Mouse (Mus musculus): Measurements from ENCODE around the gene Gm20388. TPM values are rescaled to one million over a fixed set of nuclear protein-coding genes. Genes with fewer than 3 reads are reported as not detected.

Gene Gm20388
- polyA plus RNA-seq, 1 experiment from 2014 or later: not detected

- Histone ChIP-seq H3K9ac (no peak overlapping the region), H3K36me3 (peaks cover 100% of the 10 kb centered on the region), H3K4me1 (no peaks in the 10 kb centered on the region), H3K27me3 (replicated peaks) (no peaks in the 10 kb centered on the region), H3K4me3 (no peak overlapping the region), H3K27ac (replicated peaks) (no peak overlapping the region), H3K9me3 (no peaks in the 10 kb centered on the region), H3K4me2 (no peak overlapping the region)
- 73% methylated on average over 3 of the region's 3 CpGs for WGBS
- no peak for ATAC-seq (ENCODE audit: extremely low read depth, insufficient number of reproducible peaks, low FRiP score, low TSS enrichment)
Measured at GRCm38 (mm10) chr8:123387041-123387440, 3476.4 kb downstream of the Gm20388 start.

- Histone ChIP-seq H3K9me3 (no peaks in the 10 kb centered on the region), H3K4me1 (no peaks in the 10 kb centered on the region), H3K36me3 (peaks cover 100% of the 10 kb centered on the region), H3K9ac (no peak overlapping the region), H3K27ac (replicated peaks) (no peak overlapping the region), H3K4me3 (no peak overlapping the region), H3K4me2 (no peak overlapping the region), H3K27me3 (replicated peaks) (no peaks in the 10 kb centered on the region)
- 73% methylated on average over 8 of the region's 8 CpGs for WGBS
- no peak for ATAC-seq (ENCODE audit: extremely low read depth, insufficient number of reproducible peaks, low FRiP score, low TSS enrichment)
Measured at GRCm38 (mm10) chr8:123387801-123388200, 3477.2 kb downstream of the Gm20388 start.

- Histone ChIP-seq H3K4me3 (no peak overlapping the region), H3K9ac (no peak overlapping the region), H3K36me3 (peaks cover 100% of the 10 kb centered on the region), H3K4me2 (no peak overlapping the region), H3K27ac (replicated peaks) (no peak overlapping the region), H3K9me3 (no peaks in the 10 kb centered on the region), H3K4me1 (no peaks in the 10 kb centered on the region), H3K27me3 (replicated peaks) (no peaks in the 10 kb centered on the region)
- no peak for ATAC-seq (ENCODE audit: extremely low read depth, insufficient number of reproducible peaks, low FRiP score, low TSS enrichment)
- 91% methylated on average over 7 of the region's 7 CpGs for WGBS
Measured at GRCm38 (mm10) chr8:123389026-123389425, 3478.4 kb downstream of the Gm20388 start.

- no peaks in the 10 kb centered on the region for H3K4me1 ChIP-seq
- 93% methylated on average over 13 of the region's 13 CpGs for WGBS
- ATAC-seq (ENCODE audit: extremely low read depth, insufficient number of reproducible peaks, low FRiP score, low TSS enrichment): no peak
Measured at GRCm38 (mm10) chr8:123398308-123398707, 3487.7 kb downstream of the Gm20388 start.

GRCm38 (mm10) chr8:123401936-123402335, 3491.3 kb downstream of the Gm20388 start:
- no peak for ATAC-seq (ENCODE audit: extremely low read depth, insufficient number of reproducible peaks, low FRiP score, low TSS enrichment)
- Histone ChIP-seq H3K27ac (replicated peaks) (no peak overlapping the region), H3K9ac (no peak overlapping the region), H3K27me3 (replicated peaks) (peaks cover 3% of the 10 kb centered on the region; the same call in 1 of the 2 replicates), H3K36me3 (peaks cover 66% of the 10 kb centered on the region), H3K4me3 (no peak overlapping the region), H3K4me1 (peaks cover 9% of the 10 kb centered on the region; the same call in 1 of the 2 replicates), H3K9me3 (no peaks in the 10 kb centered on the region), H3K4me2 (no peak overlapping the region)
- WGBS: 91% methylated on average over 9 of the region's 9 CpGs

More at GRCm38 (mm10) chr8:123398308-123398707, 3487.7 kb downstream of the Gm20388 start:
- H3K27me3 ChIP-seq (replicated peaks): no peaks in the 10 kb centered on the region
- H3K4me3 ChIP-seq: no peak overlapping the region
- no peak overlapping the region for H3K27ac ChIP-seq (replicated peaks)
- H3K36me3 ChIP-seq: peaks cover 100% of the 10 kb centered on the region
- no peaks in the 10 kb centered on the region for H3K9me3 ChIP-seq
- H3K9ac ChIP-seq: no peak overlapping the region
- H3K4me2 ChIP-seq: no peak overlapping the region

GRCm38 (mm10) chr8:123402730-123403326, 3492.2 kb downstream of the Gm20388 start:
- Histone ChIP-seq H3K27ac (replicated peaks) (no peak overlapping the region), H3K27me3 (replicated peaks) (peaks cover 12% of the 10 kb centered on the region), H3K4me2 (no peak overlapping the region), H3K36me3 (peaks cover 58% of the 10 kb centered on the region), H3K9ac (no peak overlapping the region), H3K4me3 (no peak overlapping the region), H3K9me3 (no peaks in the 10 kb centered on the region), H3K4me1 (peaks cover 12% of the 10 kb centered on the region)
- ATAC-seq (ENCODE audit: extremely low read depth, insufficient number of reproducible peaks, low FRiP score, low TSS enrichment): no peak
- WGBS: 78% methylated on average over 9 of the region's 9 CpGs

GRCm38 (mm10) chr8:123404521-123404920, 3493.9 kb downstream of the Gm20388 start:
- 52% methylated on average over 8 of the region's 8 CpGs for WGBS
- Histone ChIP-seq H3K27ac (replicated peaks) (no peak overlapping the region), H3K27me3 (replicated peaks) (peaks cover 18% of the 10 kb centered on the region), H3K4me3 (no peak overlapping the region), H3K4me2 (no peak overlapping the region), H3K9me3 (no peaks in the 10 kb centered on the region), H3K4me1 (peaks cover 27% of the 10 kb centered on the region), H3K36me3 (peaks cover 41% of the 10 kb centered on the region), H3K9ac (no peak overlapping the region)
- no peak for ATAC-seq (ENCODE audit: extremely low read depth, insufficient number of reproducible peaks, low FRiP score, low TSS enrichment)

GRCm38 (mm10) chr8:123406786-123407185, 3496.1 kb downstream of the Gm20388 start, which contains the start of gene Mc1r:
Mc1r (plus strand) TSS chr8:123407107.
- H3K36me3 ChIP-seq: peaks cover 18% of the 10 kb centered on the region
- H3K9ac ChIP-seq: no peak within 1 kb of the TSS
- H3K9me3 ChIP-seq: no peaks in the 10 kb centered on the region
- 8% methylated on average over 4 of the region's 4 CpGs for whole genome bisulfite sequencing
- H3K4me1 ChIP-seq: peaks cover 50% of the 10 kb centered on the region
- no peak for ATAC-seq (ENCODE audit: extremely low read depth, insufficient number of reproducible peaks, low FRiP score, low TSS enrichment)
- peaks cover 36% of the 10 kb centered on the region for H3K27me3 ChIP-seq (replicated peaks)
- no peak within 1 kb of the TSS for H3K27ac ChIP-seq (replicated peaks)
- no peak within 1 kb of the TSS for H3K4me3 ChIP-seq
- peak within 1 kb of the TSS; percentile 24; the same call in 1 of the 2 replicates for H3K4me2 ChIP-seq

GRCm38 (mm10) chr8:123407612-123408011, 3497.0 kb downstream of the Gm20388 start:
- no peak for ATAC-seq (ENCODE audit: extremely low read depth, insufficient number of reproducible peaks, low FRiP score, low TSS enrichment)
- 84% methylated on average over 13 of the region's 13 CpGs for WGBS
- Histone ChIP-seq H3K9ac (no peak overlapping the region), H3K36me3 (peaks cover 10% of the 10 kb centered on the region), H3K4me2 (no peak overlapping the region), H3K4me3 (no peak overlapping the region), H3K27me3 (replicated peaks) (peaks cover 44% of the 10 kb centered on the region), H3K9me3 (no peaks in the 10 kb centered on the region), H3K4me1 (peaks cover 53% of the 10 kb centered on the region), H3K27ac (replicated peaks) (no peak overlapping the region)

GRCm38 (mm10) chr8:123408586-123409544, 3498.2 kb downstream of the Gm20388 start:
- Histone ChIP-seq H3K4me3 (no peak overlapping the region), H3K9ac (no peak overlapping the region), H3K9me3 (no peaks in the 10 kb centered on the region), H3K36me3 (no peaks in the 10 kb centered on the region), H3K4me2 (peak overlapping the region; percentile 16; the same call in 1 of the 2 replicates), H3K27ac (replicated peaks) (peak overlapping the region; percentile 53), H3K27me3 (replicated peaks) (peaks cover 56% of the 10 kb centered on the region), H3K4me1 (peaks cover 53% of the 10 kb centered on the region)
- 48% methylated on average over 9 of the region's 9 CpGs for WGBS
- ATAC-seq (ENCODE audit: extremely low read depth, insufficient number of reproducible peaks, low FRiP score, low TSS enrichment): no peak

- no peak for ATAC-seq (ENCODE audit: extremely low read depth, insufficient number of reproducible peaks, low FRiP score, low TSS enrichment)
- Histone ChIP-seq H3K27me3 (replicated peaks) (peaks cover 61% of the 10 kb centered on the region), H3K9me3 (no peaks in the 10 kb centered on the region), H3K36me3 (no peaks in the 10 kb centered on the region), H3K27ac (replicated peaks) (0 out of 2 replicates have a peak overlapping the region, but pooled peaks have one; percentile 6), H3K4me2 (peak overlapping the region; percentile 65; the same call in 1 of the 2 replicates), H3K9ac (no peak overlapping the region), H3K4me3 (no peak overlapping the region), H3K4me1 (peaks cover 49% of the 10 kb centered on the region)
- WGBS: 60% methylated on average over 8 of the region's 8 CpGs
Measured at GRCm38 (mm10) chr8:123410049-123410587, 3499.5 kb downstream of the Gm20388 start.

Data from heart, embryonic 13.5 days (tissue).